Mouse (Mus musculus) megakaryocyte, embryonic 14.5 days (primary cell): ENCODE measurements around the gene Dusp27. TPM values are rescaled to one million over a fixed set of nuclear protein-coding genes. Genes with fewer than 3 reads are reported as not detected.

ENCODE experiments used
- H3K27me3 ChIP-seq: replicated peaks from 2 replicates; pipeline ENCODE3; 2012; ENCODE audit warnings: inconsistent platforms
- H3K36me3 ChIP-seq: replicated peaks from 2 replicates; pipeline ENCODE3; 2012; ENCODE audit warnings: low read length, inconsistent platforms, mixed read lengths
- H3K4me1 ChIP-seq: 2 replicates; pipeline ENCODE4 v1.6.1; 2012; ENCODE audit warnings: inconsistent platforms
- H3K4me3 ChIP-seq: replicated peaks from 2 replicates; pipeline ENCODE3; 2012; ENCODE audit warnings: moderate library complexity, mild to moderate bottlenecking, inconsistent platforms
- H3K9me3 ChIP-seq: 2 replicates; pipeline ENCODE4 v1.6.1; 2012; ENCODE audit warnings: inconsistent platforms
- FLI1 ChIP-seq: IDR thresholded peaks from 2 replicates; pipeline ENCODE4 v1.6.1; 2012; ENCODE audit warnings: low read length, inconsistent platforms, mixed read lengths
- GATA1 ChIP-seq: IDR thresholded peaks from 3 replicates; pipeline ENCODE4 v1.6.1; 2012; ENCODE audit warnings: mixed read lengths, low read length, inconsistent platforms, borderline replicate concordance
- polyA plus RNA-seq: library from polyadenylated mRNA; stranded (reverse); fragments of >175 nt; gene quantifications from 2 replicates; pipeline ENCODE4 v1.2.3, GENCODE M21; 2012; ENCODE audit warnings: low replicate concordance; ENCODE audit not compliant: insufficient read depth

Dusp27 gene
- polyA plus RNA-seq, 1 experiment, result not detected

- Histone ChIP-seq H3K9me3 (no peaks in the 10 kb centered on the region), H3K4me1 (peaks cover 40% of the 10 kb centered on the region), H3K4me3 (no peak overlapping the region), H3K27me3 (peaks cover 12% of the 10 kb centered on the region), H3K36me3 (no peaks in the 10 kb centered on the region)
- TF ChIP-seq GATA1 (no peak), FLI1 (no peak)
These were observed 4.6 kb upstream of the Dusp27 start for GRCm38 (mm10) chr1:166132367-166132766.

- Histone ChIP-seq H3K4me3 (no peak within 1 kb of the TSS), H3K9me3 (no peaks in the 10 kb centered on the region), H3K27me3 (peaks cover 12% of the 10 kb centered on the region), H3K36me3 (no peaks in the 10 kb centered on the region), H3K4me1 (peaks cover 39% of the 10 kb centered on the region)
- no peak for TF ChIP-seq GATA1
- no peak for TF ChIP-seq FLI1
These were observed 2.6 kb upstream of the Dusp27 start, which contains the start of gene Gpa33 for GRCm38 (mm10) chr1:166130224-166130860. Gpa33 (plus strand) TSS chr1:166130238.

- no peak overlapping the region for H3K4me3 ChIP-seq
These were observed 829 bp upstream of the Dusp27 start for GRCm38 (mm10) chr1:166128551-166128950.

GRCm38 (mm10) chr1:166126795-166127194 is 927 bp downstream of the Dusp27 start:
- no peaks in the 10 kb centered on the region for H3K36me3 ChIP-seq

More at GRCm38 (mm10) chr1:166128551-166128950, 829 bp upstream of the Dusp27 start:
- Histone ChIP-seq H3K36me3 (no peaks in the 10 kb centered on the region), H3K27me3 (peaks cover 12% of the 10 kb centered on the region), H3K4me1 (peaks cover 45% of the 10 kb centered on the region), H3K9me3 (0 out of 2 replicates have a peak, but pooled peaks cover 4% of the 10 kb centered on the region)
- TF ChIP-seq GATA1, result no peak
- TF ChIP-seq FLI1, result no peak

GRCm38 (mm10) chr1:166126290-166126689 is 1.4 kb downstream of the Dusp27 start:
- H3K36me3 ChIP-seq, result no peaks in the 10 kb centered on the region
- H3K9me3 ChIP-seq, result peaks cover 6% of the 10 kb centered on the region; the same call in 1 of the 2 replicates
- H3K4me3 ChIP-seq, result no peak overlapping the region
- TF ChIP-seq GATA1, result no peak
- TF ChIP-seq FLI1, result no peak
- peaks cover 41% of the 10 kb centered on the region for H3K4me1 ChIP-seq
- peaks cover 5% of the 10 kb centered on the region for H3K27me3 ChIP-seq

More at GRCm38 (mm10) chr1:166126795-166127194, 927 bp downstream of the Dusp27 start:
- Histone ChIP-seq H3K4me1 (peaks cover 41% of the 10 kb centered on the region), H3K4me3 (no peak overlapping the region), H3K27me3 (peaks cover 9% of the 10 kb centered on the region), H3K9me3 (peaks cover 6% of the 10 kb centered on the region; the same call in 1 of the 2 replicates)
- TF ChIP-seq GATA1 (no peak), FLI1 (no peak)

- peaks cover 3% of the 10 kb centered on the region for H3K27me3 ChIP-seq
- no peak for TF ChIP-seq FLI1
- TF ChIP-seq GATA1, result no peak
- peaks cover 34% of the 10 kb centered on the region for H3K4me1 ChIP-seq
These were observed 2.7 kb downstream of the Dusp27 start for GRCm38 (mm10) chr1:166124932-166125593.

GRCm38 (mm10) chr1:166123751-166124150 is 4.0 kb downstream of the Dusp27 start:
- TF ChIP-seq FLI1 (no peak), GATA1 (no peak)
- Histone ChIP-seq H3K4me3 (no peak overlapping the region), H3K36me3 (no peaks in the 10 kb centered on the region), H3K9me3 (peaks cover 6% of the 10 kb centered on the region; the same call in 1 of the 2 replicates), H3K4me1 (peaks cover 29% of the 10 kb centered on the region), H3K27me3 (peaks cover 3% of the 10 kb centered on the region)

More at GRCm38 (mm10) chr1:166124932-166125593, 2.7 kb downstream of the Dusp27 start:
- Histone ChIP-seq H3K36me3 (no peaks in the 10 kb centered on the region), H3K4me3 (no peak overlapping the region), H3K9me3 (peaks cover 6% of the 10 kb centered on the region; the same call in 1 of the 2 replicates)

GRCm38 (mm10) chr1:166123045-166123444 is 4.7 kb downstream of the Dusp27 start:
- TF ChIP-seq FLI1 (no peak), GATA1 (no peak)
- Histone ChIP-seq H3K4me1 (peaks cover 25% of the 10 kb centered on the region), H3K9me3 (peaks cover 6% of the 10 kb centered on the region; the same call in 1 of the 2 replicates), H3K27me3 (peaks cover 3% of the 10 kb centered on the region), H3K36me3 (no peaks in the 10 kb centered on the region), H3K4me3 (no peak overlapping the region)

GRCm38 (mm10) chr1:166122114-166122513 is 5.6 kb downstream of the Dusp27 start:
- Histone ChIP-seq H3K27me3 (peaks cover 3% of the 10 kb centered on the region), H3K4me1 (peaks cover 21% of the 10 kb centered on the region), H3K4me3 (no peak overlapping the region), H3K9me3 (peaks cover 7% of the 10 kb centered on the region), H3K36me3 (no peaks in the 10 kb centered on the region)
- TF ChIP-seq FLI1, result no peak
- no peak for TF ChIP-seq GATA1

- Histone ChIP-seq H3K27me3 (peaks cover 3% of the 10 kb centered on the region), H3K36me3 (no peaks in the 10 kb centered on the region), H3K4me3 (no peak overlapping the region), H3K9me3 (peaks cover 15% of the 10 kb centered on the region), H3K4me1 (peaks cover 11% of the 10 kb centered on the region)
- no peak for TF ChIP-seq FLI1
- TF ChIP-seq GATA1, result no peak
These were observed 9.7 kb downstream of the Dusp27 start for GRCm38 (mm10) chr1:166117866-166118639.
